ENCODE assay signal across 22 mouse cellular contexts in genomic region chr1:151274306-151274705, GRCm38 (mm10).
DNase-seq lines count a peak whose midpoint lies in the region; ATAC-seq and TF ChIP-seq lines count a peak whose summit lies in the region.
"Had no signal": no experiment of that assay in that cellular context is flagged by ENCODE, and none has a peak within 500 bp of the region (broad histone marks: within the 10 kb centered on the region; RNA-seq: fewer than 3 reads in every experiment).

No protein-coding gene starts in this region.

- ATAC-seq in frontal cortex, adult (ENCODE audit: low TSS enrichment) = peak; percentile 38
- no peak for ATAC-seq in midbrain, embryonic 11.5 days (ENCODE audit: low FRiP score)
- no peak for ATAC-seq in midbrain, postnatal 0 days (ENCODE audit: low FRiP score)
- ATAC-seq: activated CD4-positive, CD25-positive, alpha-beta regulatory T cell, adult 4 months; CD4-positive, CD25-positive, alpha-beta regulatory T cell, adult 4 months; Patski had no signal

- no peaks in the 10 kb centered on the region for H3K4me1 ChIP-seq in midbrain, embryonic 11.5 days (ENCODE audit: control insufficient read depth, insufficient read depth, low read length)
- H3K4me1 ChIP-seq in midbrain, postnatal 0 days (ENCODE audit: insufficient read depth, low read length) = no peaks in the 10 kb centered on the region

- H3K9me3 ChIP-seq in midbrain, embryonic 11.5 days (ENCODE audit: control insufficient read depth, low read length) = no peaks in the 10 kb centered on the region
- H3K9me3 ChIP-seq in midbrain, postnatal 0 days (ENCODE audit: low read length) = no peaks in the 10 kb centered on the region
- H3K9me3 ChIP-seq: G1E had no signal

- H3K9ac ChIP-seq in midbrain, embryonic 11.5 days (ENCODE audit: low read length) = no peak overlapping the region
- no peak overlapping the region for H3K9ac ChIP-seq in midbrain, postnatal 0 days (replicated peaks; ENCODE audit: low read length, poor library complexity, severe bottlenecking)

- H3K36me3 ChIP-seq in midbrain, embryonic 11.5 days (ENCODE audit: control insufficient read depth, insufficient read depth, low read length) = no peaks in the 10 kb centered on the region
- H3K36me3 ChIP-seq in midbrain, postnatal 0 days (ENCODE audit: insufficient read depth, low read length) = no peaks in the 10 kb centered on the region
- H3K36me3 ChIP-seq: G1E had no signal

- no peak overlapping the region for H3K4me2 ChIP-seq in midbrain, embryonic 11.5 days
- no peak overlapping the region for H3K4me2 ChIP-seq in midbrain, postnatal 0 days (ENCODE audit: low read depth, low read length, poor library complexity, severe bottlenecking)

- no peak overlapping the region for H3K4me3 ChIP-seq in midbrain, embryonic 11.5 days (ENCODE audit: low read depth, low read length)
- H3K4me3 ChIP-seq in midbrain, postnatal 0 days (ENCODE audit: low read depth, low read length) = no peak overlapping the region

- DNase-seq in frontal cortex, postnatal 14 days (ENCODE audit: low spot score in 2 of 2) = no peak
- DNase-seq in midbrain, embryonic 11.5 days (ENCODE audit: low spot score, missing footprints) = peak; percentile 53
- no peak for DNase-seq in midbrain, postnatal 0 days (ENCODE audit: low spot score)
- peak; percentile 52 for DNase-seq in brain, adult 2 months (ENCODE audit: low read depth, low spot score)
- DNase-seq in gastrocnemius, adult 8-10 months (ENCODE audit: low spot score in 2 of 2) = no peak
- DNase-seq: adrenal gland, adult 2 months; adrenal gland, adult 8-10 months; adrenal gland, postnatal 10 days; adrenal gland, postnatal 14 days; adrenal gland, postnatal 25 days; adrenal gland, postnatal 36 days; B cell, adult 2 months; cerebellum, adult 11 months; cerebellum, adult 11-12 months; cerebellum, adult 18-20 months; cerebellum, adult 2 months had no signal

- H3K27ac ChIP-seq in midbrain, embryonic 11.5 days (ENCODE audit: low read depth, low read length) = no peak overlapping the region
- H3K27ac ChIP-seq in midbrain, postnatal 0 days (ENCODE audit: low read depth, low read length) = no peak overlapping the region

- TF ChIP-seq CTCF in midbrain, postnatal 0 days (IDR thresholded peaks at IDR 0.05) = no peak

- no peaks in the 10 kb centered on the region for H3K27me3 ChIP-seq in midbrain, embryonic 11.5 days (ENCODE audit: control insufficient read depth, insufficient read depth, low read length)
- H3K27me3 ChIP-seq in midbrain, postnatal 0 days (ENCODE audit: insufficient read depth, low read length) = no peaks in the 10 kb centered on the region
- H3K27me3 ChIP-seq: CH12.LX, Patski had no signal

- WGBS in midbrain, embryonic 11.5 days = 88% methylated on average over 4 of the region's 4 CpGs
- WGBS in midbrain, postnatal 0 days = 87% methylated on average over 4 of the region's 4 CpGs

Comparison
In these comparisons a context has a peak if more than half of its experiments do, and no peak if none do; other contexts are left out.
1. DNase-seq: peak in midbrain, embryonic 11.5 days (single experiment) and brain, adult 2 months (single experiment); none in frontal cortex, postnatal 14 days (0 of 2), midbrain, postnatal 0 days (single experiment) and gastrocnemius, adult 8-10 months (0 of 2).